Mouse (Mus musculus): ENCODE results near the gene Ppp6r1.
A peak's percentile ranks its signal among the peaks of the same experiment; 100 is the strongest.

Gene Ppp6r1

GRCm38 (mm10) chr7:4658128-4658907 is 501 bp downstream of the Ppp6r1 start:
- DNase-seq (ENCODE audit: low read depth, low spot score) = no peak

GRCm38 (mm10) chr7:4657521-4658127 is 1.2 kb downstream of the Ppp6r1 start:
- DNase-seq (ENCODE audit: low read depth, low spot score) = peak; percentile 24

- DNase-seq (ENCODE audit: low read depth, low spot score) = no peak
These were observed 2.0 kb downstream of the Ppp6r1 start for GRCm38 (mm10) chr7:4656818-4657217.

- no peak for DNase-seq (ENCODE audit: low read depth, low spot score)
These were observed 2.9 kb downstream of the Ppp6r1 start for GRCm38 (mm10) chr7:4655916-4656315.

- no peak for DNase-seq (ENCODE audit: low read depth, low spot score)
These were observed 3.4 kb downstream of the Ppp6r1 start for GRCm38 (mm10) chr7:4655393-4655792.

GRCm38 (mm10) chr7:4654221-4654620 is 4.6 kb downstream of the Ppp6r1 start:
- no peak for DNase-seq (ENCODE audit: low read depth, low spot score)

- DNase-seq (ENCODE audit: low read depth, low spot score) = no peak
These were observed 5.0 kb downstream of the Ppp6r1 start for GRCm38 (mm10) chr7:4653780-4654179.

- DNase-seq (ENCODE audit: low read depth, low spot score) = no peak
These were observed 5.5 kb downstream of the Ppp6r1 start for GRCm38 (mm10) chr7:4653351-4653750.

- DNase-seq (ENCODE audit: low read depth, low spot score) = no peak
These were observed 6.1 kb downstream of the Ppp6r1 start for GRCm38 (mm10) chr7:4652726-4653125.

GRCm38 (mm10) chr7:4651581-4651980 is 7.2 kb downstream of the Ppp6r1 start:
- DNase-seq (ENCODE audit: low read depth, low spot score) = no peak

- DNase-seq (ENCODE audit: low read depth, low spot score) = no peak
These were observed 10.8 kb downstream of the Ppp6r1 start for GRCm38 (mm10) chr7:4647992-4648391.

- DNase-seq (ENCODE audit: low read depth, low spot score) = no peak
These were observed 11.5 kb downstream of the Ppp6r1 start for GRCm38 (mm10) chr7:4647291-4647690.

GRCm38 (mm10) chr7:4646806-4647205 is 12.0 kb downstream of the Ppp6r1 start:
- no peak for DNase-seq (ENCODE audit: low read depth, low spot score)

GRCm38 (mm10) chr7:4643225-4643624 is 15.6 kb downstream of the Ppp6r1 start:
- DNase-seq (ENCODE audit: low read depth, low spot score) = no peak

- DNase-seq (ENCODE audit: low read depth, low spot score) = no peak
These were observed 16.9 kb downstream of the Ppp6r1 start for GRCm38 (mm10) chr7:4641956-4642355.

GRCm38 (mm10) chr7:4641155-4641554 is 17.7 kb downstream of the Ppp6r1 start:
- DNase-seq (ENCODE audit: low read depth, low spot score) = no peak

GRCm38 (mm10) chr7:4636179-4636578 is 22.6 kb downstream of the Ppp6r1 start:
- no peak for DNase-seq (ENCODE audit: low read depth, low spot score)

GRCm38 (mm10) chr7:4631031-4631430 is 27.8 kb downstream of the Ppp6r1 start, which contains the start of gene Tmem86b:
TSS of gene Tmem86b (minus strand) at chr7:4631422.
- no peak for DNase-seq (ENCODE audit: low read depth, low spot score)

- no peak for DNase-seq (ENCODE audit: low read depth, low spot score)
These were observed 28.6 kb downstream of the Ppp6r1 start for GRCm38 (mm10) chr7:4630198-4630597.

- DNase-seq (ENCODE audit: low read depth, low spot score) = no peak
These were observed 29.2 kb downstream of the Ppp6r1 start for GRCm38 (mm10) chr7:4629586-4629985.

- DNase-seq (ENCODE audit: low read depth, low spot score) = no peak
These were observed 32.9 kb downstream of the Ppp6r1 start for GRCm38 (mm10) chr7:4625928-4626327.

GRCm38 (mm10) chr7:4624343-4624742 is 34.5 kb downstream of the Ppp6r1 start:
- no peak for DNase-seq (ENCODE audit: low read depth, low spot score)

GRCm38 (mm10) chr7:4623544-4624189 is 35.2 kb downstream of the Ppp6r1 start:
- peak; percentile 63 for DNase-seq (ENCODE audit: low read depth, low spot score)
